Mouse (Mus musculus) thymus, adult 2 months (tissue): ENCODE results near the gene 1810049J17Rik. TPM values are rescaled to one million over a fixed set of nuclear protein-coding genes. Genes with fewer than 3 reads are reported as not detected.

ENCODE experiments used
- DNase-seq: peaks from one replicate; pipeline ENCODE4 v3.0.0; 2021
- H3K27ac ChIP-seq: fragments of 200-500 bp; 2 replicates; pipeline ENCODE4 v1.5.1; 2012; ENCODE audit warnings: low read length, control low read depth; ENCODE audit not compliant: control insufficient read depth, insufficient read depth
- H3K27me3 ChIP-seq: fragments of 200-500 bp; 2 replicates; pipeline ENCODE4 v1.6.1; 2012; ENCODE audit warnings: mild to moderate bottlenecking, low read length, moderate library complexity, mixed read lengths; ENCODE audit not compliant: control insufficient read depth, insufficient read depth
- H3K36me3 ChIP-seq: fragments of 200-500 bp; 2 replicates; pipeline ENCODE4 v1.6.1; 2012; ENCODE audit warnings: mild to moderate bottlenecking, low read length, moderate library complexity; ENCODE audit not compliant: control insufficient read depth, insufficient read depth
- H3K4me1 ChIP-seq: fragments of 200-500 bp; replicated peaks from 2 replicates; pipeline ENCODE4 v1.6.1; 2012; ENCODE audit warnings: low read length; ENCODE audit not compliant: control insufficient read depth, insufficient read depth
- H3K4me3 ChIP-seq: fragments of 200-500 bp; 2 replicates; pipeline ENCODE4 v1.5.1; 2012; ENCODE audit warnings: mild to moderate bottlenecking, low read length, control low read depth, moderate library complexity; ENCODE audit not compliant: control insufficient read depth, insufficient read depth
- CTCF ChIP-seq: fragments of 200-500 bp; IDR thresholded peaks from 2 replicates; pipeline ENCODE4 v1.5.1; 2012; ENCODE audit warnings: mild to moderate bottlenecking, control low read depth, low read length, moderate library complexity, borderline replicate concordance; ENCODE audit not compliant: control insufficient read depth, poor library complexity, insufficient read depth; ENCODE audit errors: extremely low read depth
- POLR2A ChIP-seq: fragments of 200-500 bp; IDR thresholded peaks from 2 replicates; pipeline ENCODE4 v1.6.1; 2012; ENCODE audit warnings: mild to moderate bottlenecking, low read length, control low read depth, moderate library complexity; ENCODE audit not compliant: control insufficient read depth, poor library complexity, insufficient read depth; ENCODE audit errors: extremely low read depth
- WGBS: fragments of 180-500 bp; shearing (Covaris S2); methylation state at CpG from one replicate; pipeline ENCODE4 v1.1.7; 2018; 5-methylcytosine and 5-hydroxymethylcytosine counted together
- polyA plus RNA-seq: library from polyadenylated mRNA; depleted of rRNA; stranded (reverse); fragments of >200 nt; gene quantifications from 2 replicates; pipeline ENCODE4 v1.2.3, GENCODE M21; 2012

1810049J17Rik gene
- polyA plus RNA-seq, 1 experiment = not detected

DNA sequence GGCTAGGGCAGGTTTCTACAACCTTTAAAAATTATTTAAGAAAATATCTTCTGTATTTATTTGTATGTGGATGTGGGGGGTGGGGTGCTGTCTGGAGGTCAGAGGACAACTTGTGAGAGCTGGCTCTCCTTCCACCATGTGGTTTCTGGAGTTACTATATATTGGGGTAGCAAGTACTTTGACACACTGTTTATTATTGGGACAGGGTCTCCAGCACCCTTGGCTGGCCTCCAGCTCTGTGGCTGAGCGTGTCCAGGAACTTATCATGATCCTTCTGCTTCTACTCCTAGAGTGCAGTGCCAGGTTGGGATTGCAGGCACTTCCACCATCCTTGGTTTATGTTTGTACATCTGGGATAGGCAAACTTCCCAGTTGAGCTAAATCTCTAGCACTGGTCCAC, 9.6 kb upstream of the 1810049J17Rik start:
- Histone ChIP-seq H3K4me1 (no peaks in the 10 kb centered on the region), H3K27me3 (no peaks in the 10 kb centered on the region), H3K36me3 (no peaks in the 10 kb centered on the region), H3K27ac (no peak overlapping the region), H3K4me3 (no peak overlapping the region)
- WGBS = 97% methylated on average over 1 of the region's 1 CpGs
- TF ChIP-seq CTCF (no peak), POLR2A (no peak)
- no peak for DNase-seq

DNA sequence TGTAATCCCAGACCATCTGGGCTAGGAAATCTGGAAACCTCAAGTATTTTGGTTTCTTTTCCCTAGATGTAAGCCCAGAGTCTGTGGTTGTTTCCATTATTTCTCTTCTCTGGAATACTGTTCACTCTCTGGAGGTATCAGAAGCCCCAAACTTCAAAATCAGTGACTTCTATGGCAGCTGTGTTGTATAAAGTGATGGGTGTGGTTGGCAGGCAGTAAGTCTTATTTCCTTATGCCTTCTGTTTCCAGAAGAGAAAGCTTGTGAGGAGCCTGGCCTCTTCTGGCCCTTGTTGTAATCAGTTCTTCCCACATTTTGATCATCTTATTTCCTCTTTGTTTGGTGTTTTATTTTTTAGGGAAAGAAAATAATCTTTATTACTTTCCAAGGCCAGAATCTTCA, 9.2 kb upstream of the 1810049J17Rik start:
- Histone ChIP-seq H3K27me3 (no peaks in the 10 kb centered on the region), H3K27ac (no peak overlapping the region), H3K4me1 (no peaks in the 10 kb centered on the region), H3K4me3 (no peak overlapping the region), H3K36me3 (no peaks in the 10 kb centered on the region)
- no peak for DNase-seq
- TF ChIP-seq POLR2A = no peak
- TF ChIP-seq CTCF = no peak

DNA sequence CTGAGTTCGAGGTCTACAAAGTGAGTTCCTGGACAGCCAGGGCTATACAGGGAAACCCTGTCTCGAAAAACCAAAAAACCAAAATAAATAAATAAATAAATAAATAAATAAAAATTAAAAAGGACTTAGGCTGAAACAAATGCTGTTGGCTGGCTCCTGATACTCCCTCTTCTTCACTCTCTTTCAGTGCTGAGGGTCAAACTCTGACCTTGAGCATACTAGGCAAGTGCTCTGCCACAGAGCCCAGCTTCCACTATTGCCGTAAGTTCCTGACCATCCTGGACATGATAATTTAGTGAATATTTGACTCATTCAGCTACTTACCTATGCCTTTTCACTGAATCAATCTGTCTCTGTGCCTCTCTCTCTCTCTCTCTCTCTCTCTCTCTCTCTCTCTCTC, 8.7 kb upstream of the 1810049J17Rik start:
- DNase-seq = no peak
- H3K4me1 ChIP-seq = no peaks in the 10 kb centered on the region; the same call in 1 of the 2 replicates
- no peaks in the 10 kb centered on the region for H3K36me3 ChIP-seq
- 94% methylated on average over 3 of the region's 3 CpGs for WGBS
- no peak overlapping the region for H3K4me3 ChIP-seq
- H3K27ac ChIP-seq = no peak overlapping the region
- no peak for TF ChIP-seq POLR2A
- no peak for TF ChIP-seq CTCF
- H3K27me3 ChIP-seq = no peaks in the 10 kb centered on the region

DNA sequence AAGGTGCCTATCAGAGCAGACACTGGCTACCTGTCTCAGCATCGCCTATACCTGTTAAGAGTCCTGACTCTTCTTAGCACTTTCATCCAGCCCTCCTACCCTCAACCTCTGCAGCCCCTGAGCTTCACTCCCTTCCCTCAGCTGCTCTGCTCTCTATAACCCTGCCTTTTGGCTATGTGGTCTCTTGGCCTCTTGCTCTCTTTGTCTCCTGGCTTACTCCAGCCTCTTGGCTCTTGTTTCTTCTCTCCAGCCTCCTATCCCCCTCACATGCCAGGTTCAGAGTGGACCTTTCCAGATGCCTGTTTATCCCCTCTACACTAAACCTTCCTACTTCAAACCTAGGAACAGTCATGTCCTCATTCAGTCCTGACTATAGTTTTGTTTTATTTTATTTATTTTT, 2.6 kb upstream of the 1810049J17Rik start:
- TF ChIP-seq CTCF (no peak), POLR2A (no peak)
- H3K27ac ChIP-seq = no peak overlapping the region
- no peak overlapping the region for H3K4me3 ChIP-seq
- H3K36me3 ChIP-seq = no peaks in the 10 kb centered on the region
- DNase-seq = no peak
- peaks cover 2% of the 10 kb centered on the region; the same call in 1 of the 2 replicates for H3K27me3 ChIP-seq
- 96% methylated on average over 1 of the region's 1 CpGs for WGBS
- peaks cover 2% of the 10 kb centered on the region for H3K4me1 ChIP-seq

GRCm38 (mm10) chr15:12322676-12323402, 1.1 kb upstream of the 1810049J17Rik start:
- 14% methylated on average over 9 of the region's 9 CpGs for WGBS
- Histone ChIP-seq H3K27ac (no peak overlapping the region), H3K4me1 (peaks cover 2% of the 10 kb centered on the region), H3K36me3 (no peaks in the 10 kb centered on the region), H3K27me3 (peaks cover 2% of the 10 kb centered on the region; the same call in 1 of the 2 replicates), H3K4me3 (peak overlapping the region; percentile 83; the same call in 1 of the 2 replicates)
- no peak for DNase-seq
- TF ChIP-seq CTCF = no peak
- no peak for TF ChIP-seq POLR2A

DNA sequence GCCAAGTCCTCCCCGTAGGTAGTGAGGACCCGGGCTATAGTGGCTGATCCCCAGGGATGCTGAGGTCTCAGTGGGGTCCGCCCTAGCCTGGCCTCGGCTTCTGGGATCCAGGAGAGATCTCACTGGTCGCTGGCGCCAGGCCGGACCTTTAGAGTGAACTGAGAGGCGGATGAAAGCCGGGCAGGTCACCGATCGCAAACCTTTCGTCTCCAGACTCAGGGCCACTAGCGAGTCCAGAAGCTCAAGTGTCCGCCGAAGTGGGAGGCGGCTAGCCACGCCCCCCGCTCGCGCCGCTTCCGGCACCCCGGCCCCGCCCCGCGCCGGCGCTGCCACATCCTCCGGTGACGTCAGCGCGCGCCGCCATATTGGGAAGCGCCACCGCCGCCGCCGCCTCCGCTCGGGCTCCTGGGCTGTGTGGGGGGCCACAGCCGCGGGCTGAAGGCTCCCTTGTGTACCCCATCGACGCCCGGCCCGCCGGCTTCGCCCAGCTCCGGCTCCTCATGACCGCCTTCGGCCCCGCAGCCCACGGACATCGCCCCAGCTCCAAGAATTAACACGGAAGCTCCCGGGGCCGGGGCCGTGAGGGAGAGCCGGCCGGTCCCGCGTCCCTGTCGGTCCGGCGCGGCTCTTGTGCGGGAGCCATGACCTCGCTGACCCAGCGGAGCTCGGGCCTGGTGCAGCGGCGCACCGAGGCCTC, 460 bp downstream of the 1810049J17Rik start, which contains the start of gene Golph3:
Gene Golph3 (plus strand): TSS at position 360 of the 697 bp plus-strand sequence.
- peaks cover 2% of the 10 kb centered on the region; the same call in 1 of the 2 replicates for H3K27me3 ChIP-seq
- TF ChIP-seq POLR2A = peak; percentile 80
- TF ChIP-seq CTCF = no peak
- H3K27ac ChIP-seq = peak within 1 kb of the TSS; percentile 38; the same call in 1 of the 2 replicates
- peaks cover 2% of the 10 kb centered on the region for H3K4me1 ChIP-seq
- peak within 1 kb of the TSS; percentile 83 for H3K4me3 ChIP-seq
- WGBS = under 1% methylated on average over 56 of the region's 74 CpGs
- H3K36me3 ChIP-seq = no peaks in the 10 kb centered on the region
- peak; percentile 93 for DNase-seq
